Mouse (Mus musculus) lung, adult 2 months (tissue): ENCODE results near the gene Cd207.

Source experiments
- CTCF ChIP-seq: fragments of 200-500 bp; IDR thresholded peaks from 2 replicates; pipeline ENCODE4 v1.5.1; 2011; ENCODE audit warnings: mild to moderate bottlenecking, low read length, control low read depth; ENCODE audit not compliant: insufficient read depth
- POLR2A ChIP-seq: fragments of 200-500 bp; IDR thresholded peaks from 2 replicates; pipeline ENCODE4 v1.6.1; 2011; ENCODE audit warnings: low read depth, mild to moderate bottlenecking, control low read depth, low read length, borderline replicate concordance; ENCODE audit errors: extremely low read depth

DNA sequence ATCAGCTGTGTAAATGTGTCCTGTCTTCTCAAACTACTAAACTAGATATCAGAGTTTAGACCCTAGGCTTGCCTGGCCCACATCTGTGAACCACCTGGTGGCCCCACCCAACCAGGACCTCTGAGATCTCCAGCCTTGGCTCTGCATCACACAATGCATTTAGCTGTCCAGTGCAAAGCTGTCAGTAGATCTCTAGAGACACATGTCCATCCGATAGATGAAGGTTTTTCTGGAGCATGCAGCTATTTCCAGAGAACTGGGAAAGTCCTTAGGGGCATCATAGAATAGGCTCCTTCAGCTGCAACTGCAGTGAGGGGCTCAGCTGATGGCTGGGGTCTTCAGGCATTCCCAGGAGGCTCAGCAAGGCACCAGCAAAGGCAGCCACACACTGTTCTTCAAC lies 26.6 kb upstream of the Cd207 start:
- no peak for TF ChIP-seq CTCF
- TF ChIP-seq POLR2A: no peak
